Mouse (Mus musculus) megakaryocyte progenitor cell, adult 5-6 weeks (primary cell): ENCODE data around the gene Foxa2. TPM values are rescaled to one million over a fixed set of nuclear protein-coding genes. Genes with fewer than 3 reads are reported as not detected.

Experiments
- ATAC-seq: replicated peaks from 2 replicates; pipeline ENCODE4 v1.8.0; 2016; ENCODE audit warnings: mild to moderate bottlenecking, moderate TSS enrichment, inconsistent platforms; ENCODE audit not compliant: poor library complexity
- total RNA-seq, 2 experiments: library from RNA; stranded (forward) in 1 of 2; stranded (reverse) in 1 of 2; fragments of 157-497, 149-512 nt in 1 of 2; fragments of 200-1000 nt in 1 of 2; gene quantifications; 2 replicates each; pipeline versions ENCODE4 v1.2.3 to v1.2.4; 2015 to 2017

The Foxa2 gene
- not detected in 2 replicates for total RNA-seq (2015)
- not detected in 2 replicates for total RNA-seq (2017)

DNA sequence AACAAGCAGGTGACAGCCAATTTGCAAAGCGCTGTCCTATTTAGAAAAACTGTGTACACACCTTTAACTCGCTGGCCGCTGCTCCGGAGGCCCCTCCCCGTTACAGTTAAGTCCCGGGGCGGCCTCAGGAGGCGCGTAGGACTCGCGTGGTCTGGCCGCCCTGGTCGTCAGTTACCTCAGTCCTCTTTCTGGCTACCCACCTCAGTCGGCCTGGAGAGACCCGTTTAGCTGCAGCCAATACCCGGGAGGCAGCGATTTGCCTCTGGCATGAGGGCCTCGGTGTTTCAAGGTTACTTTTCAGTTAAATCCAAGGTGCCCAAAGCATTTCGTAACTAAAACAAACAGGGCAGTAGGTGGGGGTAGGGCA, at the start of gene Foxa2:
Gene Foxa2 (minus strand): TSS at position 171 of the 367 bp plus-strand sequence.
- ATAC-seq, result no peak

DNA sequence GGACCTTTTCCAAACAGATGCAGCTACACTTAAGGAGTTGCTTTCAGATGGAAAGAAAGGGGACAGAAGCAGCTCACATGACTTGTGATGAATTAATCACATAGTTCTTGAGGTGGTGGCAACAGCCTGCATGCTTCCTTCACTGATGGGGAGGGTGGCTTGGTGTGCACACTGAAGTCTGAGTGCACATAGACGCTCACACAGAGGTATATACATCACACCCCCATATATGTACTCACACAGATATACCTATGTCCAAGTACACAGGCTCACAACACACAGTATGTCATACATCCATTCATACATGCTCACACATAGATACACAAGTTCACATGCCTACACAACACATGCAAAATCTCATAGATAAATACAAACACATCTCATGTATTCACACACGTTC, 45.3 kb upstream of the Foxa2 start:
- ATAC-seq, result no peak

DNA sequence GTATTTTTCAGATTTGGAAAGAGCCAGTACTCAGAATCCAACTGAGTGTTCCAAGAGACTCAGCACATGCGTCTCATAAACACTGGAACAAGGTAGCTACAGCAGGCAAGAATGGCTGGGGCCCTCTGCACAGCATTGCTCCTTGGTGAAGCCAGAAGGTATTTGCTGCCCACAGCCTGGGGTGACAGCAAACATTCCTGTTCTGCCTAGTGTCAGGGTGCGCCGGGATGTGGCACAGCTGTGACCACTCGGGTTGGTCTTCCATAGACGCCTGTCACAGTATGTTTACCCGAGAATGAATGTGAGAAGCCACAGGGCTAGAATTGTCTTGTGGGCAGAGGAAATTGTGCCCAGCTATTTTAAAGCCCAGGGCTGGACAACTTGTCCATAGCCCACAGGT, 44.9 kb upstream of the Foxa2 start:
- no peak for ATAC-seq

DNA sequence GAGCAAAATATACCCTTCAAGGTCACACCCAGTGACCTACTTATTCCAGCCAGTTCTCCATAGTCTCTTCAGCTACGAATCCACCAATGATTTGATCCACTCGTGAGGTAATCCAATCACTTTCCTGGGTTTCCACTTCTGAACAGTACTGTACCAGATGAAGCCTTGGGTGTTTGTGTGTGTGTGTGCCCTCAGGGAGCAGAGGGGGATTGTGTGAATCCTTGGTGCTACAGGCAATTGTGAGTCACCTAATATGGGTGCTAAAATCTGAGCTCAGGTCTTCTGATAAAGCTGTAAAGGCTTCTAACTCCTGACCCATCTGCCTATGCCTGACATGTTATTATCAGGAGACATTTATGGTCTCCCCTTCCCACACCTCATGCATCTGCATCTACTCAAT, 43.3 kb upstream of the Foxa2 start:
- ATAC-seq, result no peak

DNA sequence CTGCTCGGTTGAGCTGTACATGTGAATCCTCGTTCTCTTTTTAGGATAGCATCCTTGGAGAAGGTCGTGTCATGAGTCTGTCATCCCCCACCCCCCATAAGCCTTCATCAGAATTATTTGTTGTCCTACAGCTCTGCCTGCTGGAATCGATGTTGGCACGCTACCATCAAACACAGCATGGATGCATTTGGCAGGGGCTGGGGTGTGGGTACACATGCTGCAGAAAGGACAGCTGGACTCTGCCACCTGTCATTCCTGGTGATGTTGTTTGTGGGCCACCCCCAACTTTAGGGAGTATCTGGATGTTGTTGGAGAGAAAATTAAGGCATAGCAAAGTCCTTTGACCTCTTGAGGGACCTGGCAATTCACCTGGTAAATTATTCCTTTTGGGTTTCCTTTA, 38.8 kb upstream of the Foxa2 start:
- ATAC-seq, result no peak

DNA sequence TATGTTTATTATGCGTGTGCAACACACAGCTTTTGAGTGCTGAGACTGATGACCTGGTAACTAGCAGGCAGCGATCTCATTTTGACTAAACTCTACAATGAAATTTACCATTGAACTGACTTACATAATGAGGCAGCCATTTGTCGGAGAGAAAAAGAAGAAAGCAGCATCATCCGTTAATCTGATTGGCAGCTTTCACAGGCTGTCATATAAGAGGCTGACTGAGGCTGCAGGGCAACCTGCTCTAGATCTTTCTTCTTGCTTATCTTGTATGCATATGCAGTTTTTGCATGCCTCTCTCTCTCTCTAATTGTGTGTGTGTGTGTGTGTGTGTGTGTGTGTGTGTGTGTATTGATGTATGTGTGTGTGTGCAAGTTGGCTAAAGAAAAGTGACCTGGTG, 38.4 kb upstream of the Foxa2 start:
- ATAC-seq, result no peak

DNA sequence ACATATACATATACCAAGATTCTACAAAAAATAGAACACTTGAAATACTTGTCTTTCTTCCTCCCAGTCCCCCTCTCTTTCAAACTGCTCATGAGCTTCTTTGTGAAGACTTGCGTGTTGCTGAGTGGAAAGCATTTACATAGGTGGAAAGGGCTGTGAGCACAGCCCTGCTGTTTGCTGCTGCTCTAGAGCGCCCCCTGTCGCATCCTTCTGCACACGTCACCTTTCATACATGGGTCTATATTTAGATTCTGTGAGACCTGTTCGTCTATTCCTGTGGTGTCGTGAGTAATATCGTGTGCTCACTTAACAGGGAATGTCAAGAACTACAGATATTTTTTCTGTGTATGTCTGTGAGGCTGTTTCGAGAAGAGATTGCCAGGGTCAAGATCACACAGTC, 35.5 kb upstream of the Foxa2 start:
- peak; percentile 97 for ATAC-seq

DNA sequence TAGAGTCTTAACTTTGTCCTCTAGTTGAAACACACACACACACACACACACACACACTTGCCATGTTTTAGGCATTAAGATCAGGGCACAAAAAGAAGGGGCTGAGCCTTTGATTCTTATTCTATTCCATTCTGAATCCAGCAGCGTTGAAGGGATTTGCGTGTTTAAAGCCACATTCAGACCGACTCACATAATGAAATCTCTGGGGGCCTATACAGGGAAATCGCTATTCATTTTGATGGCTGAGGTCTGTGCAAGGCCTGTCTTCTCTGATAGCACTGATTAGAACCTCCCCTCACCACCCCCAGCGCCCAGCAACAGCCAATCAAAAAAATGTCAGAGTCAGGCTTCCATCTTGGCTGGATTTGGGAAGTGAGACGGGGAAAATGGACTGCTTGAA, 13.9 kb upstream of the Foxa2 start:
- no peak for ATAC-seq

DNA sequence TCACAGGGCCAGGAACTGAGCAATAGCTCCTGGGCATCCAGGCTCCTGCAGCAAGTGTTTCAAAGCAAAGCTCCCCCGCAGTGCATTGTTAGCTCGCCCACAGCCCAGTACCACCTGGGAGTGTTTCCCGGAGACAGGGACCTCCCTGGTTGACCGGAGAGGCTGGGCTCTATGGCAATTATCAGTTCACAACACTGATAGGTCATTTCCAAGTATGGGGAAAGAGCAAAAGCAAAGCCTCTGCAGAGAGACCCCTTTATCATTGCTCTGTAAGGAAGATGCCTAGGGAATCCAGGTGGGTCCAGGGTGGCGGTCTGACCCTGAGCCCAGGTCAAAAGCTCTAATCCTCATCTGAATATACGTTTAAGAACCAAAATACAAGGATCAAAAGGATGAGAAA, 6.6 kb upstream of the Foxa2 start:
- no peak for ATAC-seq

DNA sequence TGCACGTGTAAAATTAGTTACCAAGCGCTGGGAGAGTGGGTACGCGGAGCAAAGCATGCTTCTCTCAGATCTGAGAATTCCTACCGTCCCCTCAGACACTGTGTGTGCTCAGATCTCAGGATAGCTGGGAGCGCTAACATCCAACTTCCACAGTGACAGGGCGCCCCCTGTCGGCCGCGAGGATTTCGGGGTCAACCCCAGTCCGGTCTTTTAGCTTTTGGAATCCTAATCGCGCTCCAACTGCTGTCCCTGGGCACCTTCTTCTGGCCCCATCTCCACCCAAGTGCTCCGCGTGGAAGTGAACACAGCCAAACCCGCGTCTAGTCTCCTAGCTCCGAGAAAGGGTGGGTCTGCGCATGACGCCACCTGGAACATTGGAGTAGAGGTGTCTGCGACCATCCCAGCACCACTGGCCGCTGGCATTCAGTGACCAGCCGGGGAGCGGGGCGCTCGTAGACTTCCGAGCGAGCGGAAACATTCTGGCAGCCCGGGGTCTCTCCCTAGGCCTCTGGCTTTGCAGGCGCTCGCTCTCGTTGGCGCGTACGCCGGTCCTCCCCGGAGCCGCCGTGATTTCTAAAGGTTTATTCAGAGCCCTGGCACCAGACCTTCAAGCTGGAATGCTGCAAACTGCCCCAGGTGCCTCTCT, 1.8 kb upstream of the Foxa2 start:
- peak; percentile 59; the same call in 1 of the 2 replicates for ATAC-seq

DNA sequence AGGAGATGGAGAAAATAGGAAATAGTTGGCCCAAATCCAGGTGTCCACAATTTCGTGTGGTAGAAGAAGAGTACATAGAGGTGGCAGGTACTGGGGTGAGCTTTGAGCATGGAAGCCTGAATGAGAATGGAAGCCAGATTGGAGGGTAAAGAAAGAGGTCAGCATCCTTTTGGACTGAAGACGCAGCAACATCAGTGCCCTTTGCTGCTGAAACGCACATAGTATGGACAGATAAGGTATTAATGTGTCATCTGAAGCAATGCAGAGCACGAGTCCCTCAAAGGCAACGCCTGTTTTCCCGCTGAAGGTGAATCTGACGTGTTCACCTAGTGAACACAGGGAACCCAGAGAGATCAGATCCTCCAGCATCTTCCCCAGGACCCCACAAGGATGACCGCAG, 842 bp upstream of the Foxa2 start:
- ATAC-seq, result no peak

DNA sequence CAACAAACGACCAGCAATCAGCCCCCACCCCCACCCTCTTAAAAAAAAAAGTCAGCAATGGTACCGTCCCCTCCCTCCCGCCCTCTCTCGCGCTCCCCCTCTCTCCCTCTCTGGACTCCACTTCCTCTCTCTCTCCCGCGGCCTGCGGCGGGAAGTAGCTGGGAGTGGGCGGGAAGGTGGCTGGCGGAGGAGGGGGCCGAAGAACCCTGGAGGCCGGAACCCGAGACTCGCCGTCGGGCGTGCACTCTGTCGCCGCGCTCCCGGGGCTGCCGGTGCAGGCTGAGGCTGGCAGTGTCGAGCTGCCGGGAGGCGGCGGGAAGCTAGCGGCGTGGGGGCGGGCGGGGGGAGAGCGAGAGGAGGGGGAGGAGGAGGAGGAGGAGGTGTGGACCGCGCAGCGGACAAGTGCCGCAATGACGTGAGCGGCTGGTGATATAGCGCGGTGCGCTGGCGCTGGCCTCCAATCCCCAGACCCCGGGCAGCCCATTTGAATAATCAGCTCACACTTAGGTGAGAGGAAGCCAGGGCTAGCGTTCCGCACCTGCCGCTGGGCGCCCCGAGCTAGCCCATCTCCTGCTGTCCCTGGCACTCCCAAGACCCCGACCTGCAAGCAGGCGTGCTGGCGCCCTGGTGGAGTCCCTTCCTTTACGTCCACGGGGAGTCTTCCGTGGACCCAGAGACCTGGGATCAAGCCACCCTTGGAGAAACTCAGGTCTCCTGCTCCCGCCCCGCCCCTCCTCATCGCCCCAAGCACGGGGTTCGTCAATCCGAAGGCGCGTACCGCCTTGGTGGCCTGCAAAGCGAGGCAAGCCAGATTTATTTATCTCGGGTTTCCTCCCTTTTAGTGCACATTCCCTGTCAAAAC, 601 bp downstream of the Foxa2 start:
- ATAC-seq, result 0 out of 2 replicates have a peak, but pooled peaks have one; percentile 23

DNA sequence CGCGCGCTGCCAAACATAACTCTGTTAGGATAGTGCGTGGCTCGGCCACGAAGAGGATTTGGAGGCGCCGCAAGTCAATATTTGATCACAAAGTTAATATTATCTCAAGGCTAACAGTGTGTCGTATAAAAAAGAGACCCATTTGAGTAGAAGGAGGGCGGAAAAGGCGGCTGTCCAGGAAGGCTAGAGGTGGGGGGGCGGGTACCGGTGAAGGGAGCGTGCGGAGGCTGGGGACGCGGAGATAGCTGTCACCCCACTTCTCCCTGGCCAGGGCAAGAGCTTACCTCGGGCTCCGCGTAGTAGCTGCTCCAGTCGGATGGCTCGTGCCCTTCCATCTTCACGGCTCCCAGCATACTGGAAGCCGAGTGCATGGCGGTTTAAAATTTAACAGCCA, 1.2 kb downstream of the Foxa2 start:
- ATAC-seq, result 0 out of 2 replicates have a peak, but pooled peaks have one; percentile 12

DNA sequence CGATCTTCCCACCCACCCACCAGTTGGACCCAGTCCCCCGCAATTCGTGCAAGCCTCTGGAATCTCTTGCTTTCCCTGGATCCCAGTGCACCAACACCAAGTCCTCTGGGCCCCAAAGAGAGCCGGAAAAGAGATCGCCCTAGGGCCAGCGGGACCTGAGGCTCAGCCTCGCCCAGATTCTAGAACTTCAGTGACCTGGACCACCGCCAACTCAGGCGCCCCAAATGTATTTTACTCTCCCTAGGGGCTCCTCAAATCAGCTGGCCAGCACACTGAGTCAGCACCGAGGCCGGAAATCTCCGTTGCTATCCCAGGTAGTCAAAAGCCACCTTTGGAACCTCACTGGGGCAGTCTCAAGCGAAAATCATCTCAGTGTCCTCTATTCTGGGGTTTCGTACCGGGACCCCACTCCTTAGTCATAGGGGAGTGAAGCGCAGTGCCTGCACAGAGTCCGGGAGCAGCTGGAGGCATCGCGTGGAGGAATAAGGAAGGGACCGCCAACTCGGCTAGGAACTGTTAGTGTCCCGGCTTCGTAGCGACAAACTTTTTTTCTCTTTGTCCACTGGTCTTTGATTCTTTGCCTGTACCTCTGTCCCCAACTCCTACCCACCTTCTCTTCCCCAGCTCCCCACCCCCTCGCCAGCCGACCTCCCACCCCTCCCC, 1.8 kb downstream of the Foxa2 start:
- ATAC-seq, result no peak

DNA sequence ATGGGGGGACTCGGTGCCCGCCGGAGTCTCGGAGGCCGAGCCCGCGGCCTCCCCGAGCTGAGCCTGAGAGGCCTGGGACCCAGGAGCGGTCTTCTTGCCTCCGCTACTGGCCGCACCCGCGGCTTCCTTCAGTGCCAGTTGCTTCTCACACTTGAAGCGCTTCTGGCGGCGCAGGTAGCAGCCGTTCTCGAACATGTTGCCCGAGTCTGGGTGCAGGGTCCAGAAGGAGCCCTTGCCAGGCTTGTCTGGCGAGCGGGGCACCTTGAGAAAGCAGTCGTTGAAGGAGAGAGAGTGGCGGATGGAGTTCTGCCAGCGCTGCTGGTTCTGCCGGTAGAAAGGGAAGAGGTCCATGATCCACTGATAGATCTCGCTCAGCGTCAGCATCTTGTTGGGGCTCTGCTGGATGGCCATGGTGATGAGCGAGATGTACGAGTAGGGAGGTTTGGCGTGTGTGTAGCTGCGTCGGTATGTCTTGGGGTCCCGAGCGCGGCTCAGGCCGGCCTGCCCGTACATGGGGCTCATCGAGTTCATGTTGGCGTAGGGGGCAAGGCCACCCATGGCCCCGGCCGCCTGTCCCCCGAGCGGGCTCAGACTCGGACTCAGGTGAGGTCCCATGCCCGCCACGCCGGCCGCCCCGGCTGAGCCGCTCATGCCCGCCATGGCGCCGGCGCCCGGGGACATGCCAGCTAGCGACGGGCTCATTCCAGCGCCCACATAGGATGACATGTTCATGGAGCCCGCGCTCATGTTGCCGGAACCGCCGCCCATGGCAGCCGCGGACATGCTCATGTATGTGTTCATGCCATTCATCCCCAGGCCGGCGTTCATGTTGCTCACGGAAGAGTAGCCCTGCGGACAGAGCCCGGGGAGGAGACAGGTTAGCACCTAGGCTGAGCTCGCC, 2.5 kb downstream of the Foxa2 start:
- no peak for ATAC-seq

DNA sequence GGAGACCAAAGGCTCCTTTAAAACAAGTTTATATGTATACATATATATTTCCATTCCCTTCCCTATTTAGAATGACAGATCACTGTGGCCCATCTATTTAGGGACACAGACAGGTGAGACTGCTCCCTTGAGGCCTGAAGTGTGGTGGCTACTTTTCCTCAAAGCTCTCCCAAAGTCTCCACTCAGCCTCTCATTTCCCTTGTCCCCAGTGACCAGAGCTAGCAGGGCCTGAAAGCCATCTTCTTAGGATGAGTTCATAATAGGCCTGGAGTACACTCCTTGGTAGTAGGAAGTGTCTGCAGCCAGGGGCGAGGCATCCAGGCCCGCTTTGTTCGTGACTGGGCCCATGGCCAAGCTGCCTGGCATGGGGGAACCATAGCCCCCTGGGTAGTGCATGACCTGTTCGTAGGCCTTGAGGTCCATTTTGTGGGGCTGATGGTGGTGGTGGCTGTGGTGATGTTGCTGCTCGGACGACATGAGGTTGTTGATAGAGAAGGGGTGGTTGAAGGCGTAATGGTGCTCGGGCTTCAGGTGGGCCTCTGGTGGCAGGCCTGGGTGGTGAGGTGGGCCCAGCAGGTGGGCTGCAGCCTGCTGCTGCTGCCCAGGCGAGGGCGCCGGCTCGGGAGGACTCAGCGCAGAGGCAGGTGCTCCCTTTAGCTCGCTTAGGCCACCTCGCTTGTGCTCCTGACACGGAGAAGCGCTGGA, 3.3 kb downstream of the Foxa2 start:
- ATAC-seq, result no peak

DNA sequence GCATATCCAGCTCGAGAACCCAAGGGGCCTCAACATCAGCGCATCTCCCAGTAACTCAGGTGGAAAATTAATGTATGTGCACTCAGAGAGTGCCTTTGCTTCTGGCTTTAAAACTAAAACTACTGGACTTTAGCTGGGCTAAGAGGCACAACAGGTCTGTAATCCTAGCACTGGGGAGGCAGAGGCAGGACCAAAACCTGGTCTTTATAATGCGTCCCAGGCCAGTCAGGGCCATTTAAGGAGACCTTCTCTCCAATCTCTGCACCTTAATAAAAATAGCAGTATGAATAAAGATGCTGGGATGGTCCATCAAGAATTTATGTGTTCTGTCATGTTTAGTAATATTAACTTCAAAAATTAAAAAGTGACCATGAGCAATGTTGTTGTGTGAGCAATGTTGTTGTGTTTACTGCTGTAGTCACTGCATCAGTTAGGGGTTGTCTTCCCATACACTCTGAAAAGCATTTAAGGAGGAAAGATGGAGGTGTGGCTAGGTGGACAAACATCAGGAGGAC, 4.6 kb downstream of the Foxa2 start:
- ATAC-seq, result no peak

DNA sequence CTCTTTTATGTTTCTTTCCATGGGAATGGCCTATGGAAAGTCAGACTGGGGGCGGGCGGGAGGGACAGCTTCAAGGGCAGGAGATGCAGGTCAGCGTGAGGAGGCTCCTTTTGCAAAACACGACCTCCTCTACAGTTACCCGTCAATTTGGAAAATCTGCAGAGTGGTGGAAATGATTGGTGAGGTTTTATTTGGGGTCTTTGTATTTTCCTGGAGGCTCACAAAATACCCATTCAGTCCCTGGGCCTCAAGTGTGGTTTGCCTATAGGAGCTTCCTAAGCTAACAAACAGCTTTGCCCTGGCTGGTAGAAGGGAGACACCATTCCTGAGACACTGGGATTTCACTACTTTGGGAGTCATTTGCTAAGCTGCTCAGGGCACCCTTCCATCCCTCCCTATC, 5.4 kb downstream of the Foxa2 start:
- ATAC-seq, result no peak

DNA sequence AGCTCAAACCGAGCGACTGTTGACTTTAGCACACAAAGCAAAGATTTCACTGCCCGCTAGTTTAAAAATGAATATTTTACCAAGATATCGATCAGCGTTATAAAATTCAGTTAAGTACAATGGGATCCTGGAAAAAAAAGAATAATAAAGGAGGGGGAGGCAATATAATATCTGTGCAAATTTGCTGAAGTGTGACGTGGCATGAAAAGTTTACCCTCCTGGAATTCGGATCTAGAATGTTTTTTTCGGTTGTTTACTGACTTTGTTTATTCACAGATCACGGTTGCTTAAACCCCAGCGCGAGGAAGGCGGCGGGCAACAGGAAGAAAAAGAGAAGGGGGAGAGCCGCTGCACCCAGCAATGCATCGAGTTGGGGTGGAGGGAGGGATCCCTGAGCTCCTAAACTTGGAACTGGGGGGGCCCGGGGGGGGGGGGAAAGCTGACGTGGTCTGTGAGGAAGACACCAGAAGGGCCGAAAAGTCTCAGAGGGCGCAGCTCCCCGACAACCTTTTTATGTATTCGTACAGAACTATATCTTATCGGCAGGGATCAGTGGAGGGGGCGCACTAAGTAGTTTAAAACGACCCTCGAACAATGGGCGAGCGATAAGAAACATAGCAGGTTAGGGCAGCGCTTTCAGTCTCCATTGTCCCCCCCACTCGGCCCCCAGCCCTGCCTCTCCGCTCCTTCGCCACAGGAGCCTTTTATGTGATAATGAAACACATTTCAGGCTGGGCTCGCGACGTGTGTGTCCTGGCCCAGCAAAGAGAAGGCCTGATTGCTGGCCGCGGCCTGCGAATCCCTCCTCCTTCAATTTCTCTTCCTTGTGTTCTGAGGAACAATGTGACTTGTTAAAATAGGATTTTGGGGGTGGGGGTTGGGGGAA, 6.3 kb downstream of the Foxa2 start:
- ATAC-seq, result no peak
